ENCODE assay signal across 16 mouse cellular contexts in the genomic region with DNA sequence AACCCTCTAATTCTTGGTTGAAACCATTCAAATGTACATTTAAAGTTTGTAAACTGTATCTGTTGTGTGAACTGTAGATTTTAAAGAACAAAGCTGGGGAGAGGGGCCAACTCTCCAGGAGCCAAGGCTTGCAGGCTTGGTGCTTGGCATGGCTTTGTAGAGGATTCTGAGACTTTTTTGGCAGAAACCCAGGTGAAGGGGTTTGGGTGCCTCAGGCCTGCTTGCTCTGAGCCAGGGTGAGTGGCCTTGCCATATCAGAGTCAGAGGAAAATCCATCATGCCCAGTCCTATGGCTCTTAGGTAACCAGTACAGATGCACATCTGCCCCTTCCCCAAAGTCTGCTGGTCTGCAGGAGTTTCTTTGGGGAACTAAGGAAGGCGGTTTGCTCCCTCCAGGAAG. TPM values are rescaled to one million over a fixed set of nuclear protein-coding genes. Genes with fewer than 3 reads are reported as not detected.
A peak's percentile ranks its signal among the peaks of the same experiment; 100 is the strongest.
DNase-seq lines count a peak whose midpoint lies in the region; ATAC-seq and TF ChIP-seq lines count a peak whose summit lies in the region.
"Had no signal": no experiment of that assay in that cellular context is flagged by ENCODE, and none has a peak within 500 bp of the region (broad histone marks: within the 10 kb centered on the region; RNA-seq: fewer than 3 reads in every experiment).

No protein-coding gene starts in this region.

- H3K36me3 ChIP-seq in forebrain, embryonic 10.5 days (replicated peaks): no peaks in the 10 kb centered on the region
- H3K36me3 ChIP-seq in forebrain, postnatal 0 days (ENCODE audit: insufficient read depth): peaks cover 30% of the 10 kb centered on the region
- peaks cover 5% of the 10 kb centered on the region; the same call in 1 of the 2 replicates for H3K36me3 ChIP-seq in hindbrain, postnatal 0 days (ENCODE audit: insufficient read depth, low read length)
- H3K36me3 ChIP-seq in hindbrain, embryonic 13.5 days: peaks cover 26% of the 10 kb centered on the region
- H3K36me3 ChIP-seq: forebrain, embryonic 15.5 days had no signal

- H3K4me2 ChIP-seq in forebrain, postnatal 0 days (ENCODE audit: low read depth): no peak overlapping the region
- H3K4me2 ChIP-seq in hindbrain, postnatal 0 days (ENCODE audit: low read depth, low read length): no peak overlapping the region
- no peak overlapping the region for H3K4me2 ChIP-seq in hindbrain, embryonic 13.5 days
- H3K4me2 ChIP-seq: forebrain, embryonic 15.5 days had no signal

- H3K27me3 ChIP-seq in forebrain, embryonic 10.5 days (ENCODE audit: poor library complexity, severe bottlenecking): peaks cover 13% of the 10 kb centered on the region
- H3K27me3 ChIP-seq in forebrain, postnatal 0 days (ENCODE audit: insufficient read depth, low read length): no peaks in the 10 kb centered on the region
- H3K27me3 ChIP-seq in hindbrain, postnatal 0 days (ENCODE audit: insufficient read depth, low read length): no peaks in the 10 kb centered on the region
- H3K27me3 ChIP-seq in hindbrain, embryonic 13.5 days: peaks cover 7% of the 10 kb centered on the region; the same call in 1 of the 2 replicates
- H3K27me3 ChIP-seq: forebrain, embryonic 15.5 days had no signal

- H3K4me1 ChIP-seq in forebrain, embryonic 10.5 days: peaks cover 42% of the 10 kb centered on the region
- H3K4me1 ChIP-seq in forebrain, postnatal 0 days (ENCODE audit: insufficient read depth): peaks cover 6% of the 10 kb centered on the region; the same call in 1 of the 2 replicates
- peaks cover 4% of the 10 kb centered on the region for H3K4me1 ChIP-seq in hindbrain, postnatal 0 days (ENCODE audit: insufficient read depth, low read length)
- peaks cover 14% of the 10 kb centered on the region for H3K4me1 ChIP-seq in hindbrain, embryonic 13.5 days (replicated peaks)

- no peak for TF ChIP-seq CTCF in forebrain, postnatal 0 days (IDR thresholded peaks at IDR 0.05; ENCODE audit: low read depth)
- no peak for TF ChIP-seq CTCF in hindbrain, postnatal 0 days (IDR thresholded peaks at IDR 0.05; ENCODE audit: low read depth)

- no peaks in the 10 kb centered on the region for H3K9me3 ChIP-seq in forebrain, embryonic 10.5 days
- no peaks in the 10 kb centered on the region for H3K9me3 ChIP-seq in forebrain, postnatal 0 days (ENCODE audit: low read length)
- H3K9me3 ChIP-seq in hindbrain, postnatal 0 days (ENCODE audit: low read length): no peaks in the 10 kb centered on the region
- no peaks in the 10 kb centered on the region for H3K9me3 ChIP-seq in hindbrain, embryonic 13.5 days
- H3K9me3 ChIP-seq: embryonic facial prominence, embryonic 10.5 days; forebrain, embryonic 15.5 days had no signal

- no peak overlapping the region for H3K4me3 ChIP-seq in forebrain, embryonic 10.5 days
- H3K4me3 ChIP-seq in forebrain, postnatal 0 days (ENCODE audit: low read depth, low read length): no peak overlapping the region
- no peak overlapping the region for H3K4me3 ChIP-seq in hindbrain, postnatal 0 days (ENCODE audit: low read length)
- no peak overlapping the region for H3K4me3 ChIP-seq in hindbrain, embryonic 13.5 days
- H3K4me3 ChIP-seq: embryonic facial prominence, embryonic 10.5 days; forebrain, embryonic 15.5 days had no signal

- 0 out of 2 replicates have a peak overlapping the region, but pooled peaks have one; percentile 3 for H3K27ac ChIP-seq in forebrain, embryonic 10.5 days
- H3K27ac ChIP-seq in forebrain, postnatal 0 days (ENCODE audit: low read depth, low read length): no peak overlapping the region
- no peak overlapping the region for H3K27ac ChIP-seq in hindbrain, postnatal 0 days
- H3K27ac ChIP-seq in hindbrain, embryonic 13.5 days: no peak overlapping the region
- H3K27ac ChIP-seq: forebrain, embryonic 15.5 days; kidney, postnatal 0 days had no signal

- H3K9ac ChIP-seq in forebrain, postnatal 0 days: no peak overlapping the region
- H3K9ac ChIP-seq in hindbrain, postnatal 0 days (replicated peaks; ENCODE audit: low read length): no peak overlapping the region
- no peak overlapping the region for H3K9ac ChIP-seq in hindbrain, embryonic 13.5 days
- H3K9ac ChIP-seq: forebrain, embryonic 15.5 days had no signal

- WGBS in forebrain, embryonic 10.5 days: 75% methylated on average over 1 of the region's 1 CpGs
- WGBS in forebrain, postnatal 0 days: 73% methylated on average over 1 of the region's 1 CpGs
- 55% methylated on average over 1 of the region's 1 CpGs for WGBS in hindbrain, postnatal 0 days
- WGBS in hindbrain, embryonic 13.5 days: 70% methylated on average over 1 of the region's 1 CpGs

- no peak for ATAC-seq in forebrain, postnatal 0 days
- ATAC-seq in hindbrain, postnatal 0 days: no peak
- ATAC-seq in hindbrain, embryonic 13.5 days (ENCODE audit: low FRiP score): no peak
- ATAC-seq in granulocyte monocyte progenitor cell, adult 5-6 weeks (replicated peaks; ENCODE audit: poor library complexity, severe bottlenecking): no peak
- ATAC-seq: forebrain, embryonic 15.5 days; hindbrain, embryonic 16.5 days had no signal

- DNase-seq in forebrain, embryonic 10.5 days (ENCODE audit: extremely low spot score, low spot score): no peak
- no peak for DNase-seq in forebrain, postnatal 0 days
- peak; percentile 50 for DNase-seq in hindbrain, postnatal 0 days (ENCODE audit: low spot score)
- peak; percentile 72 for DNase-seq in adrenal gland, postnatal 10 days
- DNase-seq in cerebellum, postnatal 14 days: no peak
- DNase-seq: cerebellum, adult 11-12 months; cerebellum, adult 9-11 months; gastrocnemius, postnatal 10 days; kidney, adult 11 months; kidney, adult 9 months had no signal

RNA-seq across cellular contexts. Expression of gene Srebf1, which starts 3.5 kb away (rescaled TPM):
- polyA plus RNA-seq in forebrain, embryonic 10.5 days (2016; fragmentation: Nextera tagmentation; extraction: Ambion mirVana): 59.3 and 66.1 TPM in 2 replicates
- 56.2 and 70.7 TPM in 2 replicates for total RNA-seq in forebrain, postnatal 0 days (2014; rRNA removed)
- 28.9 and 32.8 TPM in 2 replicates for polyA plus RNA-seq in forebrain, postnatal 0 days (2015; fragmentation: Nextera tagmentation; extraction: Ambion mirVana)
- 163 and 169 TPM in 2 replicates for total RNA-seq in hindbrain, postnatal 0 days (2014; rRNA removed)
- 50.6 and 59.5 TPM in 2 replicates for polyA plus RNA-seq in hindbrain, postnatal 0 days (2015; fragmentation: Nextera tagmentation; extraction: Ambion mirVana)
- polyA plus RNA-seq in hindbrain, embryonic 13.5 days (2015; fragmentation: Nextera tagmentation; extraction: Ambion mirVana): 38.2 and 43.9 TPM in 2 replicates
- 100 to 1,000 TPM; 126 to 185 TPM for total RNA-seq in adrenal gland, postnatal 10 days (2021)
- 27.3 and 33.0 TPM in 2 replicates for total RNA-seq in granulocyte monocyte progenitor cell, adult 5-6 weeks (2014; fragmentation: Nextera tagmentation)
- 36.8 and 42.0 TPM in 2 replicates for total RNA-seq in granulocyte monocyte progenitor cell, adult 5-6 weeks (2017)

Comparison
In these comparisons a context has a peak if more than half of its experiments do, and no peak if none do; other contexts are left out.
1. DNase-seq: peak in hindbrain, postnatal 0 days (single experiment) and adrenal gland, postnatal 10 days (single experiment); none in forebrain, embryonic 10.5 days (single experiment), forebrain, postnatal 0 days (single experiment) and cerebellum, postnatal 14 days (0 of 2).